In genomic region chr7:101088687-101089086, GRCm38 (mm10) we compare ENCODE assay signal across 11 mouse cellular contexts. TPM values are rescaled to one million over a fixed set of nuclear protein-coding genes. Genes with fewer than 3 reads are reported as not detected.
A peak's percentile ranks its signal among the peaks of the same experiment; 100 is the strongest.
DNase-seq lines count a peak whose midpoint lies in the region; ATAC-seq and TF ChIP-seq lines count a peak whose summit lies in the region.
"Had no signal": no experiment of that assay in that cellular context is flagged by ENCODE, and none has a peak within 500 bp of the region (broad histone marks: within the 10 kb centered on the region; RNA-seq: fewer than 3 reads in every experiment).

No protein-coding gene starts in this region.

- TF ChIP-seq CTCF in lung, embryonic 14.5 days (IDR thresholded peaks at IDR 0.05; ENCODE audit: low read depth): no peak
- TF ChIP-seq CTCF in lung, adult 2 months (IDR thresholded peaks at IDR 0.05; ENCODE audit: insufficient read depth, low read length): no peak

- no peak overlapping the region for H3K9ac ChIP-seq in lung, embryonic 14.5 days
- peak overlapping the region; percentile 51 for H3K9ac ChIP-seq in heart, embryonic 16.5 days (ENCODE audit: low read length)
- H3K9ac ChIP-seq: embryonic facial prominence, embryonic 12.5 days; limb, embryonic 13.5 days; midbrain, embryonic 12.5 days had no signal

- peak; percentile 31 for DNase-seq in adrenal gland, postnatal 14 days
- DNase-seq in adrenal gland, postnatal 4 days (ENCODE audit: low spot score in 2 of 2): no peak
- DNase-seq in lung, embryonic 14.5 days: no peak
- DNase-seq in lung, adult 2 months: no peak
- peak; percentile 33 for DNase-seq in right cerebral cortex, postnatal 25 days
- DNase-seq in cerebellum, adult 8-10 months: no peak

- no peak for TF ChIP-seq POLR2A in lung, adult 2 months (IDR thresholded peaks at IDR 0.05; ENCODE audit: borderline replicate concordance, extremely low read depth, low read depth, low read length)

- H3K4me2 ChIP-seq in lung, embryonic 14.5 days: no peak overlapping the region
- H3K4me2 ChIP-seq in heart, embryonic 16.5 days (ENCODE audit: low read depth, low read length): 0 out of 2 replicates have a peak overlapping the region, but pooled peaks have one; percentile 10
- H3K4me2 ChIP-seq: embryonic facial prominence, embryonic 12.5 days; limb, embryonic 13.5 days; midbrain, embryonic 12.5 days had no signal

- H3K36me3 ChIP-seq in lung, embryonic 14.5 days (ENCODE audit: insufficient read depth): no peaks in the 10 kb centered on the region
- no peaks in the 10 kb centered on the region for H3K36me3 ChIP-seq in heart, embryonic 16.5 days (ENCODE audit: control insufficient read depth, insufficient read depth)
- H3K36me3 ChIP-seq: embryonic facial prominence, embryonic 12.5 days; limb, embryonic 13.5 days; midbrain, embryonic 12.5 days had no signal

- 0 out of 2 replicates have a peak, but pooled peaks cover 3% of the 10 kb centered on the region for H3K4me1 ChIP-seq in lung, embryonic 14.5 days (ENCODE audit: insufficient read depth)
- peaks cover 19% of the 10 kb centered on the region for H3K4me1 ChIP-seq in lung, adult 2 months (ENCODE audit: control insufficient read depth, insufficient read depth, low read length)
- H3K4me1 ChIP-seq in heart, embryonic 16.5 days (ENCODE audit: control insufficient read depth, insufficient read depth, low read length): peaks cover 34% of the 10 kb centered on the region
- H3K4me1 ChIP-seq: embryonic facial prominence, embryonic 12.5 days; midbrain, embryonic 12.5 days had no signal

- no peak overlapping the region for H3K4me3 ChIP-seq in lung, embryonic 14.5 days (ENCODE audit: low read depth, low read length)
- H3K4me3 ChIP-seq in lung, adult 2 months (replicated peaks; ENCODE audit: extremely low read depth, low read depth, low read length): no peak overlapping the region
- H3K4me3 ChIP-seq in heart, embryonic 16.5 days (ENCODE audit: low read length): no peak overlapping the region
- H3K4me3 ChIP-seq: embryonic facial prominence, embryonic 12.5 days; limb, embryonic 13.5 days; midbrain, embryonic 12.5 days had no signal

- ATAC-seq in lung, embryonic 14.5 days (ENCODE audit: insufficient read depth): no peak
- ATAC-seq in heart, embryonic 16.5 days (replicated peaks; ENCODE audit: extremely low read depth, insufficient read depth, low FRiP score): peak; percentile 72
- no peak for ATAC-seq in inflammation-experienced regulatory T-cells, adult 6 months

- H3K9me3 ChIP-seq in lung, embryonic 14.5 days (ENCODE audit: low read depth, low read length): no peaks in the 10 kb centered on the region
- no peaks in the 10 kb centered on the region for H3K9me3 ChIP-seq in heart, embryonic 16.5 days (replicated peaks; ENCODE audit: control insufficient read depth, low read length)
- H3K9me3 ChIP-seq: embryonic facial prominence, embryonic 12.5 days; limb, embryonic 13.5 days; midbrain, embryonic 12.5 days had no signal

- no peaks in the 10 kb centered on the region for H3K27me3 ChIP-seq in lung, embryonic 14.5 days (ENCODE audit: insufficient read depth, low read length)
- H3K27me3 ChIP-seq in heart, embryonic 16.5 days (ENCODE audit: control insufficient read depth, insufficient read depth, low read length): no peaks in the 10 kb centered on the region
- H3K27me3 ChIP-seq: embryonic facial prominence, embryonic 12.5 days; limb, embryonic 13.5 days; midbrain, embryonic 12.5 days had no signal

- 68% methylated on average over 4 of the region's 4 CpGs for WGBS in lung, embryonic 14.5 days
- 39% methylated on average over 4 of the region's 4 CpGs for WGBS in lung, adult 2 months
- WGBS in heart, embryonic 16.5 days: 39% methylated on average over 4 of the region's 4 CpGs

- 0 out of 2 replicates have a peak overlapping the region, but pooled peaks have one; percentile 19 for H3K27ac ChIP-seq in lung, embryonic 14.5 days (ENCODE audit: low read depth)
- H3K27ac ChIP-seq in heart, embryonic 16.5 days (ENCODE audit: low read length): peak overlapping the region; percentile 91
- H3K27ac ChIP-seq: embryonic facial prominence, embryonic 12.5 days; limb, embryonic 13.5 days; midbrain, embryonic 12.5 days had no signal

RNA-seq across cellular contexts. Expression of gene Fchsd2, which starts 4.0 kb away (rescaled TPM):
- 21.6 and 31.8 TPM in 2 replicates for total RNA-seq in adrenal gland, postnatal 14 days (2021)
- total RNA-seq in adrenal gland, postnatal 4 days (2021): 10 to 100 TPM; 37.8 to 39.9 TPM
- polyA plus RNA-seq in lung, embryonic 14.5 days (2014; fragmentation: Nextera tagmentation; extraction: Ambion mirVana): 23.6 and 23.8 TPM in 2 replicates
- polyA plus RNA-seq in lung, adult 2 months (2012; rRNA removed): 10.9 and 14.7 TPM in 2 replicates
- polyA plus RNA-seq in heart, embryonic 16.5 days (2015; fragmentation: Nextera tagmentation; extraction: Ambion mirVana): 15.1 and 16.4 TPM in 2 replicates
- polyA plus RNA-seq in inflammation-experienced regulatory T-cells, adult 6 months (2017; shearing (Covaris generic)): 10 to 100 TPM; 29.3 to 53.7 (median 41.9) TPM

Comparison
In these comparisons a context has a peak if more than half of its experiments do, and no peak if none do; other contexts are left out.
1. DNase-seq: peak in adrenal gland, postnatal 14 days (single experiment) and right cerebral cortex, postnatal 25 days (single experiment); none in adrenal gland, postnatal 4 days (0 of 2), lung, embryonic 14.5 days (single experiment), lung, adult 2 months (single experiment) and cerebellum, adult 8-10 months (single experiment).